28 mouse cellular contexts compared by ENCODE assay signal in genomic region chr8:122903002-122903401, GRCm38 (mm10). TPM values are rescaled to one million over a fixed set of nuclear protein-coding genes. Genes with fewer than 3 reads are reported as not detected.
DNase-seq lines count a peak whose midpoint lies in the region; ATAC-seq and TF ChIP-seq lines count a peak whose summit lies in the region.
"Had no signal": no experiment of that assay in that cellular context is flagged by ENCODE, and none has a peak within 500 bp of the region (broad histone marks: within the 10 kb centered on the region; RNA-seq: fewer than 3 reads in every experiment).

No protein-coding gene starts in this region.

- no peak overlapping the region for H3K4me3 ChIP-seq in cerebellum, adult 2 months (replicated peaks; ENCODE audit: insufficient read depth, low read depth, low read length)
- no peak overlapping the region for H3K4me3 ChIP-seq in heart, embryonic 12.5 days
- H3K4me3 ChIP-seq in liver, adult 2 months (ENCODE audit: insufficient read depth, low read depth, low read length): no peak overlapping the region
- H3K4me3 ChIP-seq in liver, postnatal 0 days (ENCODE audit: low read depth, low read length): no peak overlapping the region
- H3K4me3 ChIP-seq: forebrain, embryonic 15.5 days; limb, embryonic 13.5 days; liver, embryonic 12.5 days; midbrain, embryonic 12.5 days had no signal

- no peak overlapping the region for H3K4me2 ChIP-seq in heart, embryonic 12.5 days
- H3K4me2 ChIP-seq in liver, postnatal 0 days (ENCODE audit: low read depth, low read length): no peak overlapping the region
- H3K4me2 ChIP-seq: forebrain, embryonic 15.5 days; heart, embryonic 11.5 days; limb, embryonic 13.5 days; liver, embryonic 12.5 days; midbrain, embryonic 12.5 days had no signal

- no peak for DNase-seq in cerebellum, adult 2 months
- no peak for DNase-seq in cerebellum, postnatal 4 days (ENCODE audit: low spot score in 2 of 2)
- no peak for DNase-seq in heart, adult 18-20 months
- DNase-seq in liver, adult 2 months (ENCODE audit: extremely low read depth, low read depth, low spot score): no peak
- DNase-seq in liver, postnatal 0 days: no peak
- DNase-seq: gastrocnemius, postnatal 10 days; kidney, adult 8-10 months; kidney, postnatal 10 days; lung, adult 18-20 months; lung, postnatal 4 days; right cerebral cortex, adult 18-20 months; spleen, adult 18-20 months; thymus, postnatal 14 days had no signal

- no peak for TF ChIP-seq CTCF in cerebellum, adult 2 months (IDR thresholded peaks at IDR 0.05; ENCODE audit: borderline replicate concordance, insufficient read depth, low read depth, low read length)
- no peak for TF ChIP-seq CTCF in liver, adult 2 months (IDR thresholded peaks at IDR 0.05; ENCODE audit: low read depth, low read length)
- TF ChIP-seq CTCF in liver, postnatal 0 days (IDR thresholded peaks at IDR 0.05; ENCODE audit: low read depth): no peak

- TF ChIP-seq EP300 in liver, postnatal 0 days (IDR thresholded peaks at IDR 0.05; ENCODE audit: low read depth): no peak

- no peak for ATAC-seq in heart, embryonic 12.5 days (ENCODE audit: insufficient number of reproducible peaks, low FRiP score)
- ATAC-seq in liver, postnatal 0 days: no peak
- ATAC-seq in granulocyte monocyte progenitor cell, adult 5-6 weeks (replicated peaks; ENCODE audit: poor library complexity, severe bottlenecking): no peak
- ATAC-seq: forebrain, embryonic 15.5 days; intestine, embryonic 16.5 days; liver, embryonic 12.5 days; lung, postnatal 0 days had no signal

- no peaks in the 10 kb centered on the region for H3K27me3 ChIP-seq in cerebellum, adult 2 months (ENCODE audit: control insufficient read depth, insufficient read depth, low read length)
- H3K27me3 ChIP-seq in heart, embryonic 12.5 days (replicated peaks): no peaks in the 10 kb centered on the region
- no peaks in the 10 kb centered on the region for H3K27me3 ChIP-seq in liver, adult 2 months (ENCODE audit: control insufficient read depth, insufficient read depth, low read length)
- no peaks in the 10 kb centered on the region for H3K27me3 ChIP-seq in liver, postnatal 0 days (ENCODE audit: insufficient read depth, low read length)
- H3K27me3 ChIP-seq: CH12.LX; forebrain, embryonic 15.5 days; limb, embryonic 13.5 days; liver, embryonic 12.5 days; megakaryocyte, embryonic 14.5 days; midbrain, embryonic 12.5 days had no signal

- H3K36me3 ChIP-seq in heart, embryonic 12.5 days: peaks cover 23% of the 10 kb centered on the region
- H3K36me3 ChIP-seq in liver, adult 2 months (ENCODE audit: control insufficient read depth, insufficient read depth, low read length): no peaks in the 10 kb centered on the region; the same call in 1 of the 2 replicates
- H3K36me3 ChIP-seq in liver, postnatal 0 days (replicated peaks; ENCODE audit: insufficient read depth, low read length): peaks cover 40% of the 10 kb centered on the region

- 55% methylated on average over 5 of the region's 5 CpGs for WGBS in cerebellum, adult 2 months
- 92% methylated on average over 5 of the region's 5 CpGs for WGBS in heart, embryonic 12.5 days
- 52% methylated on average over 5 of the region's 5 CpGs for whole genome bisulfite sequencing in liver, adult 2 months
- WGBS in liver, postnatal 0 days (ENCODE audit: insufficient replicate concordance): 88% methylated on average over 5 of the region's 5 CpGs

- H3K9ac ChIP-seq in heart, embryonic 12.5 days: no peak overlapping the region
- peak overlapping the region; percentile 42; the same call in 1 of the 2 replicates for H3K9ac ChIP-seq in liver, adult 2 months (ENCODE audit: low read depth, low read length)
- no peak overlapping the region for H3K9ac ChIP-seq in liver, postnatal 0 days (replicated peaks)
- H3K9ac ChIP-seq: forebrain, embryonic 15.5 days; limb, embryonic 13.5 days; liver, embryonic 12.5 days; midbrain, embryonic 12.5 days had no signal

- H3K9me3 ChIP-seq in heart, embryonic 12.5 days (replicated peaks): no peaks in the 10 kb centered on the region
- H3K9me3 ChIP-seq in liver, postnatal 0 days (ENCODE audit: low read length): no peaks in the 10 kb centered on the region
- H3K9me3 ChIP-seq: forebrain, embryonic 15.5 days; G1E; limb, embryonic 13.5 days; liver, embryonic 12.5 days; megakaryocyte, embryonic 14.5 days; midbrain, embryonic 12.5 days had no signal

- peaks cover 58% of the 10 kb centered on the region for H3K4me1 ChIP-seq in cerebellum, adult 2 months (ENCODE audit: control insufficient read depth, insufficient read depth, low read length)
- H3K4me1 ChIP-seq in heart, embryonic 12.5 days (replicated peaks): peaks cover 46% of the 10 kb centered on the region
- H3K4me1 ChIP-seq in liver, adult 2 months (ENCODE audit: control insufficient read depth, insufficient read depth, low read length): peaks cover 45% of the 10 kb centered on the region
- peaks cover 17% of the 10 kb centered on the region for H3K4me1 ChIP-seq in liver, postnatal 0 days (ENCODE audit: insufficient read depth)
- H3K4me1 ChIP-seq: midbrain, embryonic 12.5 days had no signal

- TF ChIP-seq POLR2A in cerebellum, adult 2 months (IDR thresholded peaks at IDR 0.05; ENCODE audit: borderline replicate concordance, insufficient read depth, low read length): no peak
- TF ChIP-seq POLR2A in liver, adult 2 months (IDR thresholded peaks at IDR 0.05; ENCODE audit: extremely low read depth, insufficient read depth, low read length): no peak

- H3K79me2 ChIP-seq in liver, adult 2 months (ENCODE audit: control insufficient read depth, insufficient read depth, low read length): peaks cover 23% of the 10 kb centered on the region

- peak overlapping the region; percentile 75; the same call in 1 of the 2 replicates for H3K27ac ChIP-seq in cerebellum, adult 2 months (ENCODE audit: insufficient read depth, low read length)
- 0 out of 2 replicates have a peak overlapping the region, but pooled peaks have one; percentile 2 for H3K27ac ChIP-seq in heart, embryonic 12.5 days (ENCODE audit: poor library complexity, severe bottlenecking)
- H3K27ac ChIP-seq in liver, adult 2 months (replicated peaks; ENCODE audit: insufficient read depth, low read depth, low read length): peak overlapping the region; percentile 95
- H3K27ac ChIP-seq in liver, postnatal 0 days (ENCODE audit: low read depth): no peak overlapping the region
- H3K27ac ChIP-seq: forebrain, embryonic 15.5 days; limb, embryonic 13.5 days; liver, embryonic 12.5 days; midbrain, embryonic 12.5 days had no signal

RNA-seq across cellular contexts. Expression of gene Cdh15, which starts 55.2 kb away (rescaled TPM):
- 26.5 and 34.3 TPM in 2 replicates for polyA plus RNA-seq in cerebellum, adult 2 months (2012; rRNA removed)
- 0.33 and 0.36 TPM in 2 replicates for polyA plus RNA-seq in heart, embryonic 12.5 days (2016; fragmentation: Nextera tagmentation; extraction: Ambion mirVana)
- total RNA-seq in heart, adult 18-20 months (2021): not detected
- total RNA-seq in liver, adult 2 months (2014; rRNA removed): 0.07 TPM in 1 of 2 replicates, not detected in the other
- 0.06 and 0.11 TPM in 2 replicates for polyA plus RNA-seq in liver, adult 2 months (2012; rRNA removed)
- polyA plus RNA-seq in liver, postnatal 0 days (2015; fragmentation: Nextera tagmentation; extraction: Ambion mirVana): 0.05 TPM in 1 of 2 replicates, not detected in the other
- not detected in 2 replicates for total RNA-seq in granulocyte monocyte progenitor cell, adult 5-6 weeks (2014; fragmentation: Nextera tagmentation)
- total RNA-seq in granulocyte monocyte progenitor cell, adult 5-6 weeks (2017): not detected in 2 replicates
- total RNA-seq: CH12.LX; G1E; hematopoietic stem cell, adult 5-6 weeks had no signal
- polyA plus RNA-seq: G1E; gonadal fat pad, adult 2 months; heart, postnatal 0 days had no signal

Comparison
In these comparisons a context has a peak if more than half of its experiments do, and no peak if none do; other contexts are left out.
1. RNA of gene Cdh15, which starts 55.2 kb away (polyA plus RNA-seq): 26.5 to 34.3 TPM in cerebellum, adult 2 months; 0.33 to 0.36 TPM in heart, embryonic 12.5 days, 0.06 to 0.11 TPM in liver, adult 2 months and 0.05 TPM in liver, postnatal 0 days; every median in the first group is over 10 times any median in the second.